Mouse (Mus musculus) midbrain, postnatal 0 days (tissue): ENCODE measurements around the gene Dmbt1. TPM values are rescaled to one million over a fixed set of nuclear protein-coding genes. Genes with fewer than 3 reads are reported as not detected.

ENCODE experiments used
- ATAC-seq: fragments of 200-750 bp; cut with Nextera tagmentation; 2 replicates; pipeline ENCODE4 v1.8.0; 2017; ENCODE audit warnings: moderate number of reproducible peaks, mild to moderate bottlenecking, moderate TSS enrichment, moderate library complexity; ENCODE audit not compliant: low FRiP score
- DNase-seq: peaks from one replicate; pipeline ENCODE4 v3.0.0-alpha.2; 2015; ENCODE audit warnings: low spot score
- H3K27ac ChIP-seq: fragments of 300-500 bp; sonication (generic); 2 replicates; pipeline ENCODE4 v1.5.1; 2014; ENCODE audit warnings: low read depth, mild to moderate bottlenecking, low read length, mixed read lengths
- H3K27me3 ChIP-seq: fragments of 300-500 bp; sonication (generic); 2 replicates; pipeline ENCODE4 v1.6.1; 2014; ENCODE audit warnings: low read length, control low read depth, mixed read lengths; ENCODE audit not compliant: insufficient read depth
- H3K36me3 ChIP-seq: fragments of 300-500 bp; sonication (generic); 2 replicates; pipeline ENCODE4 v1.6.1; 2014; ENCODE audit warnings: low read length, control low read depth, mixed read lengths; ENCODE audit not compliant: insufficient read depth
- H3K4me1 ChIP-seq: fragments of 300-500 bp; sonication (generic); 2 replicates; pipeline ENCODE4 v1.6.1; 2014; ENCODE audit warnings: mild to moderate bottlenecking, control low read depth, antibody characterized with exemption, low read length, mixed read lengths; ENCODE audit not compliant: insufficient read depth
- H3K4me2 ChIP-seq: fragments of 300-500 bp; sonication (generic); 2 replicates; pipeline ENCODE4 v1.6.1; 2014; ENCODE audit warnings: low read depth, mild to moderate bottlenecking, low read length, mixed read lengths; ENCODE audit not compliant: poor library complexity, severe bottlenecking
- H3K4me3 ChIP-seq: fragments of 300-500 bp; sonication (generic); 2 replicates; pipeline ENCODE4 v1.5.1; 2014; ENCODE audit warnings: low read depth, mild to moderate bottlenecking, low read length, moderate library complexity
- H3K9ac ChIP-seq: fragments of 300-500 bp; sonication (generic); replicated peaks from 2 replicates; pipeline ENCODE4 v1.6.1; 2014; ENCODE audit warnings: mild to moderate bottlenecking, low read length, moderate library complexity, mixed read lengths; ENCODE audit not compliant: poor library complexity, severe bottlenecking
- H3K9me3 ChIP-seq: fragments of 300-500 bp; sonication (generic); 2 replicates; pipeline ENCODE4 v1.6.1; 2016; ENCODE audit warnings: low read length, control low read depth
- CTCF ChIP-seq: IDR thresholded peaks from 2 replicates; pipeline ENCODE4 v1.5.1; 2016; ENCODE audit warnings: antibody characterized with exemption, mild to moderate bottlenecking
- WGBS: fragments of 180-500 bp; shearing (Covaris S2); extraction: QIAGEN DNeasy Blood & Tissue Kit; methylation state at CpG from one replicate; pipeline ENCODE4 v1.1.7; 2014; 5-methylcytosine and 5-hydroxymethylcytosine counted together
- polyA plus RNA-seq: library from polyadenylated mRNA; unstranded; fragments of >200 nt; fragmentation: Nextera tagmentation; extraction: Ambion mirVana; gene quantifications from 2 replicates; pipeline ENCODE4 v1.2.1, GENCODE M21; 2015
- total RNA-seq: library from RNA; depleted of rRNA; stranded (reverse); fragments of >200 nt; gene quantifications from 2 replicates; pipeline ENCODE4 v1.2.3, GENCODE M21; 2014

Dmbt1 gene
- total and polyA plus RNA-seq, 2 experiments from 2014 or later, result 0.05 to 0.14 TPM

- DNase-seq, result no peak
- Histone ChIP-seq H3K27me3 (no peaks in the 10 kb centered on the region), H3K4me2 (no peak overlapping the region), H3K9me3 (peaks cover 10% of the 10 kb centered on the region; the same call in 1 of the 2 replicates), H3K9ac (no peak overlapping the region), H3K4me1 (no peaks in the 10 kb centered on the region), H3K27ac (no peak overlapping the region), H3K36me3 (no peaks in the 10 kb centered on the region), H3K4me3 (no peak overlapping the region)
- TF ChIP-seq CTCF, result no peak
- ATAC-seq, result no peak
- 81% methylated on average over 5 of the region's 5 CpGs for WGBS
Observed at GRCm38 (mm10) chr7:131009178-131009577, 22.7 kb upstream of the Dmbt1 start.

GRCm38 (mm10) chr7:131011901-131012300 is 20.0 kb upstream of the Dmbt1 start:
- no peaks in the 10 kb centered on the region for H3K4me1 ChIP-seq
- no peaks in the 10 kb centered on the region for H3K36me3 ChIP-seq
- no peak for DNase-seq
- H3K4me2 ChIP-seq, result no peak overlapping the region
- H3K27me3 ChIP-seq, result no peaks in the 10 kb centered on the region
- H3K9me3 ChIP-seq, result 0 out of 2 replicates have a peak, but pooled peaks cover 5% of the 10 kb centered on the region
- TF ChIP-seq CTCF, result no peak
- H3K27ac ChIP-seq, result no peak overlapping the region
- 92% methylated on average over 1 of the region's 1 CpGs for WGBS
- H3K9ac ChIP-seq, result no peak overlapping the region
- no peak for ATAC-seq
- H3K4me3 ChIP-seq, result no peak overlapping the region

DNA sequence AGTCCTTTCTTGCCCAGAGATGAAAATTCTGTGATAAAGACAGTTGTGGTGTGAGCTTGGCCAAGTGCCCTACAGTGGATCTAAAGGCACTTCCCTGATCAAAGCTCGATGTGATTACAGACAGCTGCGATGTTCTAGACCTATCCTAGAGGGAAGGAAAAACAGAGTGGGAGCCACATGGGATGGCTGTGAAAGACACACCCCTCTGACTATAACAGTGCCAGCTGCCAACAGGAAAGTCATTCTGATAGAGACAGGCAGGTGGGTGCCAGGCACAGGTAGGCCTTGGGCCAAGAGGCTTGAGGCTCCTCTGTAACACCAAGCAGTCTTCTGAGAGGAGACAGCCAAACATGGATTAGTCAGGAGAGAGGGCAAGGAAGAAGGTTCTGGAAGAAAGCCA is 12.7 kb upstream of the Dmbt1 start:
- H3K4me2 ChIP-seq, result no peak overlapping the region
- no peak overlapping the region for H3K27ac ChIP-seq
- H3K27me3 ChIP-seq, result no peaks in the 10 kb centered on the region
- no peak for TF ChIP-seq CTCF
- no peak overlapping the region for H3K4me3 ChIP-seq
- 83% methylated on average over 2 of the region's 2 CpGs for WGBS
- H3K9me3 ChIP-seq, result no peaks in the 10 kb centered on the region
- no peak for DNase-seq
- no peak overlapping the region for H3K9ac ChIP-seq
- H3K36me3 ChIP-seq, result no peaks in the 10 kb centered on the region
- ATAC-seq, result no peak
- H3K4me1 ChIP-seq, result no peaks in the 10 kb centered on the region

DNA sequence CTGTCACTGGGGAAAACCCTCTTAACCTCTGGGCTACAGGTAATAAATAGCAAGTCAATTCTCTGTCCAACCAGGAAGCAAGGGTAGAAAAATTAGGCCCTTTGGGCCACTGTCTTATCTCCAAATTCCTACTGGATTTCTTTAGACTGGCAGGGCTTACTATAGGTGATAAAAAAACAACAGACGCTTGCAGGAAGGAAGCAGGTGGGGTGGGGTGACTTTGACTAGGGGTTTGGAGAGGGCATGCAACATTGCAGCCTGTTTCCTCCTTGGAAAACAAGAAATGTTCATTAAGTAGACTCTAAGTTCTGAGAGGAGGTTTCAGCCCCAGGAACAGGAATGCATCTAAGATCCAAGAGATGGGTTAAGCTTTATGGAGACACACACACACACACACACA is 7.0 kb upstream of the Dmbt1 start:
- TF ChIP-seq CTCF, result no peak
- no peak for ATAC-seq
- Histone ChIP-seq H3K4me1 (0 out of 2 replicates have a peak, but pooled peaks cover 3% of the 10 kb centered on the region), H3K4me2 (no peak overlapping the region), H3K9ac (no peak overlapping the region), H3K27ac (no peak overlapping the region), H3K27me3 (no peaks in the 10 kb centered on the region), H3K4me3 (no peak overlapping the region), H3K9me3 (no peaks in the 10 kb centered on the region), H3K36me3 (no peaks in the 10 kb centered on the region)
- WGBS, result 65% methylated on average over 1 of the region's 1 CpGs
- no peak for DNase-seq

DNA sequence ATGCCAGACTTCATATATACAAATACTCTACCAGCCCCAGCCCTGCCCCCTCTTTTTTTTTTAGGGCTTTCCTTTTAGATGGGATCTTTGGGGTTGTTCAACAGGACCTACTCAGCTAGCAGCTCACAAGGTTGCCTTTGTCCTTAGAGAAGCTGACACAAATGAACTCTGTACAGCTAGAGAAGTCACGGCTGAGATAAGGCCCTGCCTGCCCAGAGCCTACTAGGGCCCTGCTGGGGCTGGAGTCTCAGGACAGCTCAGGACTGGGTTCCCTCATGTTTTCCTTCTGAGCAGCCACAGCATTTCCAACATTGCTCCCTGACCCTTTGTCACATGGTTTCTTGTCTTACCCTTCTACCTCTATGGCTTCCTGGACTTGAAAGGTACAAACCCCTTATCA is 4.3 kb upstream of the Dmbt1 start:
- Histone ChIP-seq H3K36me3 (no peaks in the 10 kb centered on the region), H3K9me3 (no peaks in the 10 kb centered on the region), H3K9ac (no peak overlapping the region), H3K27me3 (no peaks in the 10 kb centered on the region), H3K4me1 (0 out of 2 replicates have a peak, but pooled peaks cover 3% of the 10 kb centered on the region), H3K27ac (no peak overlapping the region), H3K4me3 (no peak overlapping the region), H3K4me2 (no peak overlapping the region)
- TF ChIP-seq CTCF, result no peak
- WGBS, result 78% methylated on average over 1 of the region's 1 CpGs
- no peak for ATAC-seq
- no peak for DNase-seq

DNA sequence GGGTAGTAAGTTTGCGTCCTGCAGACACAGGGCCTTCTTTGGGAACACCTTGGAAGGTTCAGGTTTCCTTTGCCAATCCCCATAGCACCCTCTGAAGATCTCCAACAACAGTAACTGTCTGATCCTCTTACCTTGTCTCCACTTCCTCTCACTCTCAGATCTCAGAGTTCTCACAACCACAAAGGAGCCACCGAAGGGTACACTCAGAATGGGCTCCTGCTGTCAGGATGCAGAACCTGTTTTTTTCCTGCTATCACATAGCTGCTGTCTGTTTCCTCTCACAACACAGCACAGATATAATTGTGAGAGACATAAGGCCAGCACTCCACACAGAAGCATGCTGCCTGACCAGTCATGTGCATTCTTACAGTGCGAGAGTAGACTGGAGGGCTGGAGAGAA is 4.5 kb downstream of the Dmbt1 start:
- H3K4me1 ChIP-seq, result no peaks in the 10 kb centered on the region
- TF ChIP-seq CTCF, result no peak
- H3K4me3 ChIP-seq, result no peak overlapping the region
- DNase-seq (no peak), ATAC-seq (no peak)
- no peaks in the 10 kb centered on the region for H3K9me3 ChIP-seq
- no peaks in the 10 kb centered on the region for H3K36me3 ChIP-seq
- H3K9ac ChIP-seq, result no peak overlapping the region
- no peak overlapping the region for H3K27ac ChIP-seq
- no peaks in the 10 kb centered on the region for H3K27me3 ChIP-seq
- WGBS, result 82% methylated on average over 3 of the region's 3 CpGs
- H3K4me2 ChIP-seq, result no peak overlapping the region
